Mouse (Mus musculus) megakaryocyte, embryonic 14.5 days (primary cell): Measurements from ENCODE around the gene Qpct. TPM values are rescaled to one million over a fixed set of nuclear protein-coding genes. Genes with fewer than 3 reads are reported as not detected.

Experiments used
- H3K27me3 ChIP-seq: replicated peaks from 2 replicates; pipeline ENCODE3; 2012; ENCODE audit warnings: inconsistent platforms
- H3K36me3 ChIP-seq: replicated peaks from 2 replicates; pipeline ENCODE3; 2012; ENCODE audit warnings: low read length, inconsistent platforms, mixed read lengths
- H3K4me1 ChIP-seq: 2 replicates; pipeline ENCODE4 v1.6.1; 2012; ENCODE audit warnings: inconsistent platforms
- H3K4me3 ChIP-seq: replicated peaks from 2 replicates; pipeline ENCODE3; 2012; ENCODE audit warnings: moderate library complexity, mild to moderate bottlenecking, inconsistent platforms
- H3K9me3 ChIP-seq: 2 replicates; pipeline ENCODE4 v1.6.1; 2012; ENCODE audit warnings: inconsistent platforms
- FLI1 ChIP-seq: IDR thresholded peaks from 2 replicates; pipeline ENCODE4 v1.6.1; 2012; ENCODE audit warnings: low read length, inconsistent platforms, mixed read lengths
- GATA1 ChIP-seq: IDR thresholded peaks from 3 replicates; pipeline ENCODE4 v1.6.1; 2012; ENCODE audit warnings: mixed read lengths, low read length, inconsistent platforms, borderline replicate concordance
- polyA plus RNA-seq: library from polyadenylated mRNA; stranded (reverse); fragments of >175 nt; gene quantifications from 2 replicates; pipeline ENCODE4 v1.2.3, GENCODE M21; 2012; ENCODE audit warnings: low replicate concordance; ENCODE audit not compliant: insufficient read depth

Gene Qpct
- polyA plus RNA-seq, 1 experiment, result not detected

GRCm38 (mm10) chr17:79029226-79029625 lies 22.5 kb upstream of the Qpct start:
- H3K9me3 ChIP-seq, result peaks cover 4% of the 10 kb centered on the region
- peaks cover 3% of the 10 kb centered on the region; the same call in 1 of the 2 replicates for H3K4me1 ChIP-seq
- TF ChIP-seq FLI1 (no peak), GATA1 (no peak)
- no peaks in the 10 kb centered on the region for H3K36me3 ChIP-seq
- no peak overlapping the region for H3K4me3 ChIP-seq
- H3K27me3 ChIP-seq, result no peaks in the 10 kb centered on the region

- H3K36me3 ChIP-seq, result no peaks in the 10 kb centered on the region
- no peak overlapping the region for H3K4me3 ChIP-seq
- H3K4me1 ChIP-seq, result no peaks in the 10 kb centered on the region
- no peaks in the 10 kb centered on the region for H3K27me3 ChIP-seq
- TF ChIP-seq FLI1, result no peak
- TF ChIP-seq GATA1, result no peak
- H3K9me3 ChIP-seq, result peaks cover 4% of the 10 kb centered on the region
Measured at GRCm38 (mm10) chr17:79031569-79031968, 20.1 kb upstream of the Qpct start.

GRCm38 (mm10) chr17:79032782-79033181 lies 18.9 kb upstream of the Qpct start:
- Histone ChIP-seq H3K4me1 (no peaks in the 10 kb centered on the region), H3K9me3 (peaks cover 4% of the 10 kb centered on the region), H3K4me3 (no peak overlapping the region), H3K27me3 (no peaks in the 10 kb centered on the region), H3K36me3 (no peaks in the 10 kb centered on the region)
- TF ChIP-seq FLI1 (no peak), GATA1 (no peak)

- TF ChIP-seq FLI1, result no peak
- TF ChIP-seq GATA1, result no peak
- Histone ChIP-seq H3K36me3 (no peaks in the 10 kb centered on the region), H3K9me3 (no peaks in the 10 kb centered on the region), H3K4me3 (no peak overlapping the region), H3K4me1 (no peaks in the 10 kb centered on the region), H3K27me3 (no peaks in the 10 kb centered on the region)
Measured at GRCm38 (mm10) chr17:79039660-79040059, 12.0 kb upstream of the Qpct start.

- Histone ChIP-seq H3K4me1 (no peaks in the 10 kb centered on the region), H3K4me3 (no peak overlapping the region), H3K9me3 (no peaks in the 10 kb centered on the region), H3K36me3 (no peaks in the 10 kb centered on the region), H3K27me3 (no peaks in the 10 kb centered on the region)
- TF ChIP-seq FLI1 (no peak), GATA1 (no peak)
Measured at GRCm38 (mm10) chr17:79043705-79044104, 8.0 kb upstream of the Qpct start.

- TF ChIP-seq FLI1 (no peak), GATA1 (no peak)
- peak overlapping the region; percentile 91 for H3K4me3 ChIP-seq
- H3K36me3 ChIP-seq, result no peaks in the 10 kb centered on the region
- peaks cover 9% of the 10 kb centered on the region for H3K4me1 ChIP-seq
- H3K9me3 ChIP-seq, result no peaks in the 10 kb centered on the region
- H3K27me3 ChIP-seq, result peaks cover 32% of the 10 kb centered on the region
Measured at GRCm38 (mm10) chr17:79052088-79052812, 544 bp downstream of the Qpct start.

- Histone ChIP-seq H3K4me1 (no peaks in the 10 kb centered on the region), H3K27me3 (peaks cover 17% of the 10 kb centered on the region), H3K4me3 (no peak overlapping the region), H3K9me3 (0 out of 2 replicates have a peak, but pooled peaks cover 3% of the 10 kb centered on the region), H3K36me3 (no peaks in the 10 kb centered on the region)
- TF ChIP-seq FLI1 (no peak), GATA1 (no peak)
Measured at GRCm38 (mm10) chr17:79058271-79058670, 6.6 kb downstream of the Qpct start.

GRCm38 (mm10) chr17:79060221-79060620 lies 8.5 kb downstream of the Qpct start:
- TF ChIP-seq GATA1 (no peak), FLI1 (no peak)
- 0 out of 2 replicates have a peak, but pooled peaks cover 3% of the 10 kb centered on the region for H3K9me3 ChIP-seq
- H3K27me3 ChIP-seq, result peaks cover 7% of the 10 kb centered on the region
- no peak overlapping the region for H3K4me3 ChIP-seq
- H3K36me3 ChIP-seq, result no peaks in the 10 kb centered on the region
- no peaks in the 10 kb centered on the region for H3K4me1 ChIP-seq

- H3K4me1 ChIP-seq, result no peaks in the 10 kb centered on the region
- no peak overlapping the region for H3K4me3 ChIP-seq
- no peaks in the 10 kb centered on the region for H3K36me3 ChIP-seq
- 0 out of 2 replicates have a peak, but pooled peaks cover 3% of the 10 kb centered on the region for H3K9me3 ChIP-seq
- TF ChIP-seq FLI1 (no peak), GATA1 (no peak)
- no peaks in the 10 kb centered on the region for H3K27me3 ChIP-seq
Measured at GRCm38 (mm10) chr17:79064250-79064649, 12.5 kb downstream of the Qpct start.

GRCm38 (mm10) chr17:79068581-79068980 lies 16.9 kb downstream of the Qpct start:
- H3K27me3 ChIP-seq, result no peaks in the 10 kb centered on the region
- no peaks in the 10 kb centered on the region for H3K4me1 ChIP-seq
- H3K9me3 ChIP-seq, result no peaks in the 10 kb centered on the region
- H3K36me3 ChIP-seq, result no peaks in the 10 kb centered on the region
- TF ChIP-seq GATA1, result no peak
- no peak for TF ChIP-seq FLI1
- H3K4me3 ChIP-seq, result no peak overlapping the region

GRCm38 (mm10) chr17:79069019-79069418 lies 17.3 kb downstream of the Qpct start:
- no peaks in the 10 kb centered on the region for H3K27me3 ChIP-seq
- no peaks in the 10 kb centered on the region for H3K9me3 ChIP-seq
- H3K36me3 ChIP-seq, result no peaks in the 10 kb centered on the region
- no peak overlapping the region for H3K4me3 ChIP-seq
- no peaks in the 10 kb centered on the region for H3K4me1 ChIP-seq
- TF ChIP-seq GATA1 (no peak), FLI1 (no peak)
